In genomic region chr12:55560025-55560690, GRCm38 (mm10) we compare ENCODE assay signal across 8 mouse cellular contexts. TPM values are rescaled to one million over a fixed set of nuclear protein-coding genes. Genes with fewer than 3 reads are reported as not detected.
A peak's percentile ranks its signal among the peaks of the same experiment; 100 is the strongest.
DNase-seq lines count a peak whose midpoint lies in the region; ATAC-seq and TF ChIP-seq lines count a peak whose summit lies in the region.

No protein-coding gene starts in this region.

- 10% methylated on average over 19 of the region's 19 CpGs for WGBS in forebrain, embryonic 10.5 days
- WGBS in intestine, embryonic 16.5 days: 13% methylated on average over 19 of the region's 19 CpGs
- WGBS in liver, embryonic 16.5 days (ENCODE audit: insufficient replicate concordance): 12% methylated on average over 19 of the region's 19 CpGs
- 17% methylated on average over 19 of the region's 19 CpGs for whole genome bisulfite sequencing in neural tube, embryonic 13.5 days

- no peaks in the 10 kb centered on the region for H3K27me3 ChIP-seq in forebrain, embryonic 10.5 days (ENCODE audit: poor library complexity, severe bottlenecking)
- no peaks in the 10 kb centered on the region for H3K27me3 ChIP-seq in intestine, embryonic 16.5 days (replicated peaks; ENCODE audit: control insufficient read depth, insufficient read depth, low read length)
- H3K27me3 ChIP-seq in liver, embryonic 16.5 days (ENCODE audit: control insufficient read depth, insufficient read depth, low read depth, low read length): no peaks in the 10 kb centered on the region
- H3K27me3 ChIP-seq in neural tube, embryonic 13.5 days: no peaks in the 10 kb centered on the region

- intact Hi-C loops in left cerebral cortex, adult 2 months (cut with DNase I): no loop called here
- intact Hi-C loops in left cerebral cortex, postnatal 10 days (cut with DNase I): no loop called here

- DNase-seq in left cerebral cortex, adult 2 months (ENCODE audit: extremely low spot score in 1 of 2, low spot score in 2 of 2): no peak
- DNase-seq in left cerebral cortex, postnatal 10 days (ENCODE audit: extremely low spot score in 1 of 2, low spot score in 2 of 2): no peak
- DNase-seq in forebrain, embryonic 10.5 days (ENCODE audit: extremely low spot score, low spot score): no peak
- DNase-seq in frontal cortex, postnatal 36 days (ENCODE audit: low spot score in 2 of 2): no peak
- no peak for DNase-seq in cerebellum, postnatal 4 days (ENCODE audit: low spot score in 2 of 2)

- peak overlapping the region; percentile 18; the same call in 1 of the 2 replicates for H3K9ac ChIP-seq in intestine, embryonic 16.5 days (ENCODE audit: low read depth, low read length)
- no peak overlapping the region for H3K9ac ChIP-seq in liver, embryonic 16.5 days (ENCODE audit: low read depth, low read length)
- H3K9ac ChIP-seq in neural tube, embryonic 13.5 days: peak overlapping the region; percentile 54; the same call in 1 of the 2 replicates

- no peak for TF ChIP-seq CTCF in left cerebral cortex, adult 2 months (IDR thresholded peaks at IDR 0.05)

- H3K36me3 ChIP-seq in forebrain, embryonic 10.5 days (replicated peaks): no peaks in the 10 kb centered on the region
- H3K36me3 ChIP-seq in intestine, embryonic 16.5 days (ENCODE audit: control insufficient read depth, insufficient read depth, low read length): no peaks in the 10 kb centered on the region
- no peaks in the 10 kb centered on the region for H3K36me3 ChIP-seq in liver, embryonic 16.5 days (ENCODE audit: control insufficient read depth, insufficient read depth)
- H3K36me3 ChIP-seq in neural tube, embryonic 13.5 days: no peaks in the 10 kb centered on the region

- H3K4me1 ChIP-seq in forebrain, embryonic 10.5 days: peaks cover 11% of the 10 kb centered on the region
- H3K4me1 ChIP-seq in intestine, embryonic 16.5 days (ENCODE audit: control insufficient read depth, insufficient read depth, low read length): no peaks in the 10 kb centered on the region
- no peaks in the 10 kb centered on the region for H3K4me1 ChIP-seq in liver, embryonic 16.5 days (ENCODE audit: control insufficient read depth, low read depth, low read length)
- peaks cover 6% of the 10 kb centered on the region; the same call in 1 of the 2 replicates for H3K4me1 ChIP-seq in neural tube, embryonic 13.5 days (replicated peaks)

- no peak overlapping the region for H3K27ac ChIP-seq in left cerebral cortex, adult 2 months
- H3K27ac ChIP-seq in forebrain, embryonic 10.5 days: peak overlapping the region; percentile 25; the same call in 1 of the 2 replicates
- H3K27ac ChIP-seq in intestine, embryonic 16.5 days (ENCODE audit: low read length): peak overlapping the region; percentile 38; the same call in 1 of the 2 replicates
- no peak overlapping the region for H3K27ac ChIP-seq in liver, embryonic 16.5 days (ENCODE audit: low read length)
- no peak overlapping the region for H3K27ac ChIP-seq in neural tube, embryonic 13.5 days (replicated peaks)

- peak; percentile 99 for ATAC-seq in intestine, embryonic 16.5 days
- ATAC-seq in liver, embryonic 16.5 days (ENCODE audit: low read depth): no peak
- ATAC-seq in neural tube, embryonic 13.5 days (ENCODE audit: low read depth): no peak

- H3K4me2 ChIP-seq in intestine, embryonic 16.5 days (ENCODE audit: low read depth, low read length): peak overlapping the region; percentile 58
- H3K4me2 ChIP-seq in liver, embryonic 16.5 days (ENCODE audit: low read depth, low read length): peak overlapping the region; percentile 45
- H3K4me2 ChIP-seq in neural tube, embryonic 13.5 days: peak overlapping the region; percentile 51

- H3K9me3 ChIP-seq in forebrain, embryonic 10.5 days: no peaks in the 10 kb centered on the region
- no peaks in the 10 kb centered on the region for H3K9me3 ChIP-seq in intestine, embryonic 16.5 days (ENCODE audit: control insufficient read depth, low read length)
- H3K9me3 ChIP-seq in liver, embryonic 16.5 days (replicated peaks; ENCODE audit: control insufficient read depth, low read length): no peaks in the 10 kb centered on the region
- H3K9me3 ChIP-seq in neural tube, embryonic 13.5 days: no peaks in the 10 kb centered on the region

- peak overlapping the region; percentile 14; the same call in 1 of the 2 replicates for H3K4me3 ChIP-seq in left cerebral cortex, adult 2 months
- peak overlapping the region; percentile 47 for H3K4me3 ChIP-seq in forebrain, embryonic 10.5 days
- peak overlapping the region; percentile 42 for H3K4me3 ChIP-seq in intestine, embryonic 16.5 days (ENCODE audit: low read length)
- peak overlapping the region; percentile 33 for H3K4me3 ChIP-seq in liver, embryonic 16.5 days (ENCODE audit: low read depth, low read length)
- H3K4me3 ChIP-seq in neural tube, embryonic 13.5 days: peak overlapping the region; percentile 26

RNA-seq across cellular contexts. Expression of gene Aldoart2, which starts 4.9 kb away (rescaled TPM):
- not detected for total RNA-seq in left cerebral cortex, adult 2 months (2021)
- total RNA-seq in left cerebral cortex, postnatal 10 days (2021): not detected
- polyA plus RNA-seq in forebrain, embryonic 10.5 days (2016; fragmentation: Nextera tagmentation; extraction: Ambion mirVana): not detected in 2 replicates
- polyA plus RNA-seq in intestine, embryonic 16.5 days (2015; fragmentation: Nextera tagmentation; extraction: Ambion mirVana): not detected in 2 replicates
- polyA plus RNA-seq in liver, embryonic 16.5 days (2015; fragmentation: Nextera tagmentation; extraction: Ambion mirVana): not detected in 2 replicates
- polyA plus RNA-seq in neural tube, embryonic 13.5 days (2015; fragmentation: Nextera tagmentation; extraction: Ambion mirVana): 0.15 TPM in 1 of 2 replicates, not detected in the other

RNA-seq across cellular contexts. Expression of gene Insm2, which starts 39.1 kb away (rescaled TPM):
- total RNA-seq in left cerebral cortex, adult 2 months (2021): under 1 TPM; 0.12 to 0.20 TPM
- under 1 TPM; 0.51 to 0.77 TPM for total RNA-seq in left cerebral cortex, postnatal 10 days (2021)
- polyA plus RNA-seq in forebrain, embryonic 10.5 days (2016; fragmentation: Nextera tagmentation; extraction: Ambion mirVana): 0.30 and 0.38 TPM in 2 replicates
- 0.06 and 0.11 TPM in 2 replicates for polyA plus RNA-seq in intestine, embryonic 16.5 days (2015; fragmentation: Nextera tagmentation; extraction: Ambion mirVana)
- polyA plus RNA-seq in liver, embryonic 16.5 days (2015; fragmentation: Nextera tagmentation; extraction: Ambion mirVana): not detected in 2 replicates
- polyA plus RNA-seq in neural tube, embryonic 13.5 days (2015; fragmentation: Nextera tagmentation; extraction: Ambion mirVana): 1.2 and 1.6 TPM in 2 replicates

Comparison
In these comparisons a context has a peak if more than half of its experiments do, and no peak if none do; other contexts are left out.
1. H3K27ac ChIP-seq: peak in forebrain, embryonic 10.5 days (single experiment) and intestine, embryonic 16.5 days (single experiment); none in left cerebral cortex, adult 2 months (single experiment), liver, embryonic 16.5 days (single experiment) and neural tube, embryonic 13.5 days (single experiment).
2. Peak in every context shown above with its lines, with median percentiles within 50 percentile points of each other: H3K4me3 ChIP-seq and H3K4me2 ChIP-seq.